Mouse (Mus musculus): Measurements from ENCODE around the gene Rmnd5a. TPM values are rescaled to one million over a fixed set of nuclear protein-coding genes. Genes with fewer than 3 reads are reported as not detected.

Gene Rmnd5a
- polyA plus RNA-seq, 1 experiment, result 9.0 TPM

GRCm38 (mm10) chr6:71445560-71445959, 5.1 kb upstream of the Rmnd5a start:
- TF ChIP-seq GATA1 (IDR thresholded peaks at IDR 0.05; ENCODE audit: low read length), result peak; percentile 17

- no peak for TF ChIP-seq GATA1 (IDR thresholded peaks at IDR 0.05; ENCODE audit: low read length)
Observed at GRCm38 (mm10) chr6:71444756-71445155, 4.3 kb upstream of the Rmnd5a start.

GRCm38 (mm10) chr6:71442130-71442529, 1.7 kb upstream of the Rmnd5a start:
- TF ChIP-seq GATA1 (IDR thresholded peaks at IDR 0.05; ENCODE audit: low read length), result no peak

GRCm38 (mm10) chr6:71441251-71441580, 779 bp upstream of the Rmnd5a start:
- no peak for TF ChIP-seq GATA1 (IDR thresholded peaks at IDR 0.05; ENCODE audit: low read length)

DNA sequence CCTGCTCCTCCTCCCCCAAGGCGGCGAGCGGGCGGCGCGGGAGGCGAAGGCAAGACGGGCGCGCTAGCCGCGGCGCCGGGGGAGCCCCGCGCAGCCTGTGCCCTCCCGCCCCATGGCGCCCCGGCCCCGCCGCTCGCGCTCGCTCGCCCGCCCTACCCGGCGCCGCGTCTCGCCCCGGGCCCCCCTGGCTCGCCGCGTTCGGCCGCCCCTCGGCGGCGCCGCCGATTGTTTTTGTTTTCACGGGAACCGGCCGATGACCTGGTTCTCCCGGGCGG, 283 bp downstream of the Rmnd5a start:
- no peak for TF ChIP-seq GATA1 (IDR thresholded peaks at IDR 0.05; ENCODE audit: low read length)

DNA sequence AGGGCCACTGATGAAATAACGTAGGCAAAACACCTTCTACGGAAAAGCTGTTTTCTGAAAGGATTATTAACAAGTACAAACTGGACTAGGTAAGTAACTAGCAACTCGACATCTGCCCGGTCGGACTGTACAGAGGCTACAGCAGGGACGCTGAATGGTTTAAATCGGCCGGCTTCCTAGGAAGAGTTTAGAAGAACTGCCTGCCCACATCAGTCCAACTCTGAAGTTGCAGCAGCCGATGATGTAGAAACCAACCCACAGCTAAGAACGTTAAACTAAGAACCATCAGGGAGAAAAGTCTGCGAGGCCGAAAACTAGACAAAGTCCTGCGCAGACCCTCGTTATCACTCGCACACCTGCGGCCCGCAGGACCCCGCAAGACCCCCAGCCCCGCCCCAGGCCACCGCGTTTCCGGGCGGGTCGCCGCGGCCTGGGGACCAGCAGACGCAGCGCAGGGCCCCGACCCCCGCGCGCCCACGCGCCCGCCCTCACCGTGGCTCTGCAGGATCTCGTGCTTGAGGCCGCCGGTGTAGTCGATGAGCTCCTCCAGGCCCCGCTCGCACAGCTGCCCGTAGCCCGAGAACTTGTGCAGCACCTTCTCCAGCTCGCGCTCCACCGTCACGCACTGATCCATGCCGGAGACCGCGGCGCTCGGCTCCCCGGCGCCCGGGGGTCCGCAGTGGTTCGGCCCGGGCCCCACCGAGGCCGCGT, 776 bp downstream of the Rmnd5a start:
- no peak for TF ChIP-seq GATA1 (IDR thresholded peaks at IDR 0.05; ENCODE audit: low read length)

GRCm38 (mm10) chr6:71438070-71438469, 2.4 kb downstream of the Rmnd5a start:
- no peak for TF ChIP-seq GATA1 (IDR thresholded peaks at IDR 0.05; ENCODE audit: low read length)

DNA sequence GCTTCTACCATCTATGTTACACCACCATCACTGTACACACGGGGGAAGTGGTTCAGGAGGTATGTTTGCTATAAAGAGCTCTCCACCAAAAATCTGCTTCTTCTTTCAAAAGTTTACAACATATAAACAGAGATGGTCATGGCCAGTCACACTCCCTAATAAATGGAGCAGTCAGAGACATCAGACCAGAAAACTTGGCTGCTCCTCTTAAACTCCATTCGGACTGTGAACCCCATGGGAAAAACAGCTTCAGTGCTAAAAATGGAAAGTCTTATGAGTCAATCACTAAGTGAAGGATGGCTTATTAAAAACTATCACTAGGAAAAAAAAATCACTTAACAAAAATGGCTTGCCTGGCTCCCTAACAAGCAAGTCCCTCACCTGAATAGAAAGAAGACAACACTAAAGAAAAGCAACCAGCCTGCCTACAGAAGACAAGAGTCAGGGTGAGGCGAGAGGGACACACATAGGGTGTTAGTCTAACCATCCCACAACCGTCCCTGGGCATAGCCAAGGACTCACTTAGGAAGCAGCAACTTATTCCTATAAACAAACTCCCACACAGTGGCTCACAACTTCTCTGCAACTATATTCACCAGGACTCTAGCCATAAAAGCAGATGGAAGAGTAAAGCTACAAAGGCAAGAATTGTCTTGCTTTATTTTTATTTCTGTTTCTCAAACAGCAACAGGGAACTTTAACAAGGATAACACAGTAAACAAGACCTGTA, 12.3 kb downstream of the Rmnd5a start:
- no peak for TF ChIP-seq GATA1 (IDR thresholded peaks at IDR 0.05; ENCODE audit: low read length)

- no peak for TF ChIP-seq GATA1 (IDR thresholded peaks at IDR 0.05; ENCODE audit: low read length)
Observed at GRCm38 (mm10) chr6:71425681-71426080, 14.8 kb downstream of the Rmnd5a start.

- no peak for TF ChIP-seq GATA1 (IDR thresholded peaks at IDR 0.05; ENCODE audit: low read length)
Observed at GRCm38 (mm10) chr6:71423116-71423515, 17.3 kb downstream of the Rmnd5a start.

DNA sequence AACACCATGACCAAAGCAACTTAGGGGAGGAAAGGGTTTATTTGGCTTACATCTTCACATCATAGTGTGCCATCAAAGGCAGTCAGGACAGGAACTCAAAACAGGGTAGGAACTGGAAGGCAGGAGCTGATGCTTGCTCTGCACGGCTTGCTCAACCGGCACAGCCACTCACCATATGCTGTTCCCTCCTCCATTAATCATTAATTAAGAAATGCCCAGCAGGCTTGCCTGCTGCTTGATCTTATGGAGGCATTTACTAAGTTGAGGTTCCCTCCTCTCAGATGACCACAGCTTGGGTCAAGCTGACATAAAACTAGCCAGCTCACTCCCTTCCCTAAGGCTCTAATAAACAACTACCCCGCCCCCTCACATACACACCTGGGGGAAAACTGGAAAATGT, 18.3 kb downstream of the Rmnd5a start:
- TF ChIP-seq GATA1 (IDR thresholded peaks at IDR 0.05; ENCODE audit: low read length), result no peak

GRCm38 (mm10) chr6:71420848-71421247, 19.6 kb downstream of the Rmnd5a start:
- TF ChIP-seq GATA1 (IDR thresholded peaks at IDR 0.05; ENCODE audit: low read length), result no peak

- no peak for TF ChIP-seq GATA1 (IDR thresholded peaks at IDR 0.05; ENCODE audit: low read length)
Observed at GRCm38 (mm10) chr6:71418874-71419273, 21.6 kb downstream of the Rmnd5a start.

DNA sequence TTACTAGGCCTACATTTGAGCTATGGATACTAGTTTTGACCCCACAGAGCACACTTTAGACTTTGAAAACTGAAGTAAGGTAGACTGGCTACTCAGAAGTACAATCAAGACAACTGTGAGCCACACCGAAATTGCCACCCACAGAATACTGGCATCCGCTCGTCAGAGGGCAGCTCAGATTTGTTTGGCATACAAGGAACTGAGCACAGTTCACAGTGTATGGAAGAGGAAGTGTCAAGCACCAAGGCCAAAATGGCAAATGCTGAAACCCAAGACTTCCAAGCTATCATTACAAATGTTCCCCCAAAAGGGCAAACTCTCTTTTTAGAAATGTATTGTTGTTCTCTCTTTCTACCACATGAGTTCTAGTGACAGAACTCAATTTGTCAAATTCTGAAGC, 25.0 kb downstream of the Rmnd5a start:
- TF ChIP-seq GATA1 (IDR thresholded peaks at IDR 0.05; ENCODE audit: low read length), result no peak

DNA sequence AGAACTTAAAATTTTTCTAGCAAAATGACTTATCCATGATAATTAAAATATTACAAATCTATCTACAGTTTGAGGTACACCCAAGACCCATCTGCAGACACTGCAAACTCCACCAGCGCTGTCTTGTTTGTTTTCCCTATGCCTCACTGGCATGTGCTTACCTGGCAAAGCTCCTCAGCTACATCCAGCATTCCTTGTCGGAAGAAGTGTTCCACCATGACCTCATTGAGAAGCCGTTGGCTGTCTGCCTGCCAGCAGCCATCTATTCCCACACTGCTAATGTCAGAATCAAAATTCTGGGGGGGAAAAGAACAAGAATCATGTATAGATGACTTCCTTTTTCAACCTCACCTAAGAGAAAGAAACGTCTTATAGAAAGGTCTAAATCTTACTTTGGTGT, 25.8 kb downstream of the Rmnd5a start:
- TF ChIP-seq GATA1 (IDR thresholded peaks at IDR 0.05; ENCODE audit: low read length), result no peak

- no peak for TF ChIP-seq GATA1 (IDR thresholded peaks at IDR 0.05; ENCODE audit: low read length)
Observed at GRCm38 (mm10) chr6:71398829-71399609, 41.4 kb downstream of the Rmnd5a start.

DNA sequence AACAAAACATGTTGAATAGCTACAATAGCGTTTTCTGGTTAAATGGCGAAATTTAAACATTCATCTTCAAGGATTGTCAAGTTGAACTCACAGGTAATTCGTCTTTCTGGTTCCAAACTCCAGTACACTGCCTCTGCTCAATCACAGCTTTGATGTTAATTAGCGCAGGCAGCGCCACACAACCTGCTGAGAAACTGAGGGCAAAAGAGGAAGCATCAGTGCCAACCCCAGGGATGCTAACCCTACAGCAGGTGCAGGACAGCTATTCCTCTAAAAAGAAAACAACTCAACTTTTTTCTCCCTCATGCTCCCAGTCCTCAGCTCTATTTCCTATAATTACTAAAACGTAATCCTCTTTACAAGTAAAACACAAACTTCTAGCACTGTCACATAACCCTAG, 43.7 kb downstream of the Rmnd5a start:
- TF ChIP-seq GATA1 (IDR thresholded peaks at IDR 0.05; ENCODE audit: low read length), result no peak
